Mouse (Mus musculus) liver, embryonic 14.5 days (tissue): ENCODE data around the gene Kri1.

ENCODE experiments used
- CTCF ChIP-seq: IDR thresholded peaks from 2 replicates; pipeline ENCODE4 v1.5.1; 2016; ENCODE audit warnings: antibody characterized with exemption, low read depth, control low read depth
- EP300 ChIP-seq: IDR thresholded peaks from 2 replicates; pipeline ENCODE4 v1.6.1; 2016; ENCODE audit warnings: antibody characterized with exemption, low read depth

- TF ChIP-seq EP300 (no peak), CTCF (no peak)
These were observed 33.7 kb upstream of the Kri1 start for GRCm38 (mm10) chr9:21321513-21321835.
